Mouse (Mus musculus) layer of hippocampus, adult 18-20 months (tissue): ENCODE measurements around the gene Coq5. TPM values are rescaled to one million over a fixed set of nuclear protein-coding genes. Genes with fewer than 3 reads are reported as not detected.

Source experiments
- total RNA-seq, 2 experiments: library from RNA; stranded (reverse); gene quantifications; 2 replicates each; pipeline ENCODE4 v1.2.3; 2021

Coq5 gene
- total RNA-seq, 2 experiments from 2014 or later = 42.0 to 44.9 TPM

Other genes starting within 250 kb of the Coq5 start
- not detected for gene Gm10401, start 181.4 kb upstream of the Coq5 start, total RNA-seq
- gene Acads, start 160.3 kb upstream of the Coq5 start, total RNA-seq = 1 to 10 TPM; 7.5 to 8.1 TPM
- gene Unc119b, start 144.7 kb upstream of the Coq5 start, total RNA-seq = 10 to 100 TPM; 28.1 to 30.2 TPM
- gene Mlec, start 121.5 kb upstream of the Coq5 start, total RNA-seq = 10 to 100 TPM; 92.5 to 95.1 TPM
- 100 to 1,000 TPM; 122 to 123 TPM for gene Cabp1, start 85.3 kb upstream of the Coq5 start, total RNA-seq
- 100 to 1,000 TPM; 105 to 112 TPM for gene Pop5, start 43.8 kb upstream of the Coq5 start, total RNA-seq
- gene Rnf10, start 6.8 kb upstream of the Coq5 start, total RNA-seq = 100 to 1,000 TPM; 240 to 249 TPM
- gene Dynll1, start 21.3 kb downstream of the Coq5 start, total RNA-seq = 100 to 1,000 TPM; 720 to 803 TPM
- 10 to 100 TPM; 81.2 to 88.2 TPM for gene Srsf9, start 47.5 kb downstream of the Coq5 start, total RNA-seq
- gene Gatc, start 61.5 kb downstream of the Coq5 start, total RNA-seq = 10 to 100 TPM; 17.9 to 21.8 TPM
- 10 to 100 TPM; 22.7 to 26.4 TPM for gene Triap1, start 61.6 kb downstream of the Coq5 start, total RNA-seq
- gene Cox6a1, start 69.3 kb downstream of the Coq5 start, total RNA-seq = 100 to 1,000 TPM; 742 to 760 TPM
- 10 to 100 TPM; 50.7 to 53.3 TPM for gene Msi1, start 149.9 kb downstream of the Coq5 start, total RNA-seq
- gene Pla2g1b, start 186.6 kb downstream of the Coq5 start, total RNA-seq = not detected
- 10 to 100 TPM; 27.9 to 35.7 TPM for gene Sirt4, start 205.1 kb downstream of the Coq5 start, total RNA-seq
- gene Pxn, start 227.0 kb downstream of the Coq5 start, total RNA-seq = 10 to 100 TPM; 34.5 to 42.3 TPM